Mouse (Mus musculus) CH12.LX (cell line): ENCODE results near the gene Itih5.

Source experiments
- CTCF ChIP-seq, 2 experiments: IDR thresholded peaks in 1 of 2; conservative IDR thresholded peaks in 1 of 2; 2 replicates each; pipeline ENCODE4 v1.5.1; 2011 to 2012; ENCODE audit warnings: low read depth in 2 of 2, low read length in 2 of 2, improper control_type of control experiment in 1 of 2, inconsistent platforms in 1 of 2, mild to moderate bottlenecking in 1 of 2, moderate library complexity in 1 of 2
- HCFC1 ChIP-seq: IDR thresholded peaks from 2 replicates; pipeline ENCODE4 v1.6.1; 2012; ENCODE audit warnings: low read depth, mild to moderate bottlenecking, inconsistent platforms, low read length, improper control_type of control experiment
- MAZ ChIP-seq: IDR thresholded peaks from 2 replicates; pipeline ENCODE4 v1.6.1; 2012; ENCODE audit warnings: low read depth, mild to moderate bottlenecking, inconsistent platforms, low read length, improper control_type of control experiment, moderate library complexity
- MYC ChIP-seq: IDR thresholded peaks from 2 replicates; pipeline ENCODE4 v1.6.1; 2011; ENCODE audit warnings: low read depth, mild to moderate bottlenecking, improper control_type of control experiment, low read length
- NRF1 ChIP-seq: IDR thresholded peaks from 2 replicates; pipeline ENCODE4 v1.6.1; 2014; ENCODE audit warnings: low read depth, mild to moderate bottlenecking, inconsistent platforms, low read length, improper control_type of control experiment, moderate library complexity
- POLR2A ChIP-seq: IDR thresholded peaks from 2 replicates; pipeline ENCODE4 v1.6.1; 2011; ENCODE audit warnings: low read depth, mild to moderate bottlenecking, improper control_type of control experiment, low read length
- TCF12 ChIP-seq: IDR thresholded peaks from 2 replicates; pipeline ENCODE4 v1.6.1; 2014; ENCODE audit warnings: low read depth, mild to moderate bottlenecking, inconsistent platforms, low read length, improper control_type of control experiment

DNA sequence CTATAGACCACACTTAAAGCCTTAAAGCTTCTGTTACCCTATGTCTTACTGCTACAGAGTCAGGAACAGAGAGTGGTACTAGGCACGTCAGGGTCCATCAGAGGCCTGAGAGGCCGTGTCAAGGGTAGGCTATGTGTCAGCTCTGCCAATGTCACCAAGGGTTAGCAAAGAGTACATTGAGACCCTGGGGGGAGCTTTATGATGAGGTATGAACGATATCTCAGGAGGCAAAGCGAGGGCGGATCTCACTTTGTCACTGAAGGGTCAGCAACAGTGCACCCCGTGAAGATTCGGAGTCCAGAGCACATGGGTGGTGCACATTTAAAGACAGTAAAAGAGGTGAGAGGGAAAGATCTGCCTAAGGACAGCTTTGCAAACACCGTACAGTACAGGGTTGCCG, 148.6 kb downstream of the Itih5 start:
- TF ChIP-seq CTCF (conservative IDR thresholded peaks at IDR 0.05 in 1 of 2, IDR thresholded peaks at IDR 0.05 in 1 of 2; ENCODE audit: low read depth in 2 of 2, low read length in 2 of 2) (no peak), MAZ (no peak), MYC (no peak), HCFC1 (no peak), POLR2A (no peak), NRF1 (no peak), TCF12 (no peak)
